Mouse (Mus musculus): ENCODE measurements around the gene Mlph. TPM values are rescaled to one million over a fixed set of nuclear protein-coding genes. Genes with fewer than 3 reads are reported as not detected.
A peak's percentile ranks its signal among the peaks of the same experiment; 100 is the strongest.

The Mlph gene
- polyA plus RNA-seq, 1 experiment from 2014 or later, result 0.82 TPM

- Histone ChIP-seq H3K4me2 (replicated peaks; ENCODE audit: low read depth, low read length) (no peak overlapping the region), H3K27me3 (ENCODE audit: insufficient read depth, low read length) (no peaks in the 10 kb centered on the region; the same call in 1 of the 2 replicates), H3K9me3 (ENCODE audit: low read length) (no peaks in the 10 kb centered on the region), H3K36me3 (ENCODE audit: insufficient read depth, low read length) (no peaks in the 10 kb centered on the region), H3K27ac (ENCODE audit: low read length) (no peak overlapping the region), H3K4me1 (ENCODE audit: insufficient read depth, low read length) (no peaks in the 10 kb centered on the region), H3K9ac (replicated peaks; ENCODE audit: low read length) (no peak overlapping the region), H3K4me3 (ENCODE audit: low read length) (no peak overlapping the region)
- ATAC-seq (ENCODE audit: low FRiP score, low TSS enrichment), result no peak
- WGBS, result 66% methylated on average over 11 of the region's 11 CpGs
Measured at GRCm38 (mm10) chr1:90953688-90954087, 38.8 kb downstream of the Mlph start.

- H3K27me3 ChIP-seq (ENCODE audit: insufficient read depth, low read length), result no peaks in the 10 kb centered on the region; the same call in 1 of the 2 replicates
- peak; percentile 49 for ATAC-seq (ENCODE audit: low FRiP score, low TSS enrichment)
- 29% methylated on average over 7 of the region's 7 CpGs for WGBS
Measured at GRCm38 (mm10) chr1:90956245-90957096, 41.6 kb downstream of the Mlph start.

GRCm38 (mm10) chr1:90962526-90962925 lies 47.6 kb downstream of the Mlph start:
- ATAC-seq (ENCODE audit: low FRiP score, low TSS enrichment), result peak; percentile 58
- Histone ChIP-seq H3K4me1 (ENCODE audit: insufficient read depth, low read length) (peaks cover 14% of the 10 kb centered on the region), H3K36me3 (ENCODE audit: insufficient read depth, low read length) (no peaks in the 10 kb centered on the region), H3K27ac (ENCODE audit: low read length) (peak overlapping the region; percentile 74), H3K9ac (replicated peaks; ENCODE audit: low read length) (no peak overlapping the region), H3K4me3 (ENCODE audit: low read length) (no peak overlapping the region), H3K27me3 (ENCODE audit: insufficient read depth, low read length) (no peaks in the 10 kb centered on the region), H3K9me3 (ENCODE audit: low read length) (no peaks in the 10 kb centered on the region), H3K4me2 (replicated peaks; ENCODE audit: low read depth, low read length) (no peak overlapping the region)
- WGBS, result 38% methylated on average over 4 of the region's 4 CpGs

More at GRCm38 (mm10) chr1:90956245-90957096, 41.6 kb downstream of the Mlph start:
- H3K36me3 ChIP-seq (ENCODE audit: insufficient read depth, low read length), result no peaks in the 10 kb centered on the region
- H3K4me2 ChIP-seq (replicated peaks; ENCODE audit: low read depth, low read length), result no peak overlapping the region
- no peak overlapping the region for H3K27ac ChIP-seq (ENCODE audit: low read length)
- no peak overlapping the region for H3K9ac ChIP-seq (replicated peaks; ENCODE audit: low read length)
- H3K9me3 ChIP-seq (ENCODE audit: low read length), result no peaks in the 10 kb centered on the region
- no peaks in the 10 kb centered on the region for H3K4me1 ChIP-seq (ENCODE audit: insufficient read depth, low read length)
- H3K4me3 ChIP-seq (ENCODE audit: low read length), result no peak overlapping the region

- Histone ChIP-seq H3K27ac (ENCODE audit: low read length) (peak overlapping the region; percentile 74), H3K4me2 (replicated peaks; ENCODE audit: low read depth, low read length) (no peak overlapping the region)
- ATAC-seq (ENCODE audit: low FRiP score, low TSS enrichment), result peak; percentile 89
Measured at GRCm38 (mm10) chr1:90962994-90963393, 48.1 kb downstream of the Mlph start.

GRCm38 (mm10) chr1:90967583-90967982 lies 52.7 kb downstream of the Mlph start:
- ATAC-seq (ENCODE audit: low FRiP score, low TSS enrichment), result no peak
- Histone ChIP-seq H3K4me3 (ENCODE audit: low read length) (no peak overlapping the region), H3K9me3 (ENCODE audit: low read length) (no peaks in the 10 kb centered on the region), H3K4me1 (ENCODE audit: insufficient read depth, low read length) (peaks cover 21% of the 10 kb centered on the region), H3K27me3 (ENCODE audit: insufficient read depth, low read length) (no peaks in the 10 kb centered on the region; the same call in 1 of the 2 replicates), H3K27ac (ENCODE audit: low read length) (no peak overlapping the region), H3K4me2 (replicated peaks; ENCODE audit: low read depth, low read length) (no peak overlapping the region), H3K36me3 (ENCODE audit: insufficient read depth, low read length) (no peaks in the 10 kb centered on the region), H3K9ac (replicated peaks; ENCODE audit: low read length) (no peak overlapping the region)
- WGBS, result 73% methylated on average over 7 of the region's 7 CpGs

More at GRCm38 (mm10) chr1:90962994-90963393, 48.1 kb downstream of the Mlph start:
- Histone ChIP-seq H3K4me3 (ENCODE audit: low read length) (no peak overlapping the region), H3K9me3 (ENCODE audit: low read length) (no peaks in the 10 kb centered on the region), H3K36me3 (ENCODE audit: insufficient read depth, low read length) (no peaks in the 10 kb centered on the region), H3K27me3 (ENCODE audit: insufficient read depth, low read length) (no peaks in the 10 kb centered on the region), H3K9ac (replicated peaks; ENCODE audit: low read length) (no peak overlapping the region), H3K4me1 (ENCODE audit: insufficient read depth, low read length) (peaks cover 14% of the 10 kb centered on the region)
- 8% methylated on average over 3 of the region's 3 CpGs for WGBS

GRCm38 (mm10) chr1:90968649-90969048 lies 53.8 kb downstream of the Mlph start:
- no peaks in the 10 kb centered on the region for H3K36me3 ChIP-seq (ENCODE audit: insufficient read depth, low read length)
- WGBS, result 79% methylated on average over 4 of the region's 4 CpGs
- peak overlapping the region; percentile 30; the same call in 1 of the 2 replicates for H3K4me3 ChIP-seq (ENCODE audit: low read length)
- no peaks in the 10 kb centered on the region for H3K9me3 ChIP-seq (ENCODE audit: low read length)
- no peak for ATAC-seq (ENCODE audit: low FRiP score, low TSS enrichment)
- H3K27ac ChIP-seq (ENCODE audit: low read length), result peak overlapping the region; percentile 79; the same call in 1 of the 2 replicates
- H3K4me2 ChIP-seq (replicated peaks; ENCODE audit: low read depth, low read length), result peak overlapping the region; percentile 45
- H3K27me3 ChIP-seq (ENCODE audit: insufficient read depth, low read length), result peaks cover 4% of the 10 kb centered on the region
- peaks cover 20% of the 10 kb centered on the region for H3K4me1 ChIP-seq (ENCODE audit: insufficient read depth, low read length)
- H3K9ac ChIP-seq (replicated peaks; ENCODE audit: low read length), result peak overlapping the region; percentile 41

- no peaks in the 10 kb centered on the region for H3K36me3 ChIP-seq (ENCODE audit: insufficient read depth, low read length)
- H3K4me3 ChIP-seq (ENCODE audit: low read length), result peak within 1 kb of the TSS; percentile 30; the same call in 1 of the 2 replicates
- peak within 1 kb of the TSS; percentile 56 for H3K9ac ChIP-seq (replicated peaks; ENCODE audit: low read length)
- peak within 1 kb of the TSS; percentile 45 for H3K4me2 ChIP-seq (replicated peaks; ENCODE audit: low read depth, low read length)
- peak within 1 kb of the TSS; percentile 79 for H3K27ac ChIP-seq (ENCODE audit: low read length)
- ATAC-seq (ENCODE audit: low FRiP score, low TSS enrichment), result peak; percentile 81
- H3K9me3 ChIP-seq (ENCODE audit: low read length), result no peaks in the 10 kb centered on the region
- WGBS, result 15% methylated on average over 9 of the region's 9 CpGs
- peaks cover 4% of the 10 kb centered on the region for H3K27me3 ChIP-seq (ENCODE audit: insufficient read depth, low read length)
- peaks cover 25% of the 10 kb centered on the region for H3K4me1 ChIP-seq (ENCODE audit: insufficient read depth, low read length)
Measured at GRCm38 (mm10) chr1:90969347-90969784, 54.5 kb downstream of the Mlph start, which contains the start of gene Rab17. Gene Rab17 (minus strand): TSS chr1:90969661.

GRCm38 (mm10) chr1:90969881-90970390 lies 55.1 kb downstream of the Mlph start:
- WGBS, result 70% methylated on average over 10 of the region's 10 CpGs
- peak overlapping the region; percentile 79; the same call in 1 of the 2 replicates for H3K27ac ChIP-seq (ENCODE audit: low read length)
- H3K27me3 ChIP-seq (ENCODE audit: insufficient read depth, low read length), result peaks cover 4% of the 10 kb centered on the region
- no peak overlapping the region for H3K4me3 ChIP-seq (ENCODE audit: low read length)
- no peak overlapping the region for H3K4me2 ChIP-seq (replicated peaks; ENCODE audit: low read depth, low read length)
- no peak for ATAC-seq (ENCODE audit: low FRiP score, low TSS enrichment)
- no peaks in the 10 kb centered on the region for H3K36me3 ChIP-seq (ENCODE audit: insufficient read depth, low read length)
- no peaks in the 10 kb centered on the region for H3K9me3 ChIP-seq (ENCODE audit: low read length)
- 0 out of 2 replicates have a peak overlapping the region, but pooled peaks have one; percentile 56 for H3K9ac ChIP-seq (replicated peaks; ENCODE audit: low read length)
- peaks cover 29% of the 10 kb centered on the region for H3K4me1 ChIP-seq (ENCODE audit: insufficient read depth, low read length)

- no peak overlapping the region for H3K4me3 ChIP-seq (ENCODE audit: low read length)
- peaks cover 34% of the 10 kb centered on the region for H3K4me1 ChIP-seq (ENCODE audit: insufficient read depth, low read length)
- peaks cover 4% of the 10 kb centered on the region for H3K27me3 ChIP-seq (ENCODE audit: insufficient read depth, low read length)
- peak; percentile 64 for ATAC-seq (ENCODE audit: low FRiP score, low TSS enrichment)
- H3K27ac ChIP-seq (ENCODE audit: low read length), result no peak overlapping the region
- H3K9ac ChIP-seq (replicated peaks; ENCODE audit: low read length), result peak overlapping the region; percentile 22; the same call in 1 of the 2 replicates
- no peaks in the 10 kb centered on the region for H3K36me3 ChIP-seq (ENCODE audit: insufficient read depth, low read length)
- 25% methylated on average over 9 of the region's 9 CpGs for WGBS
- no peak overlapping the region for H3K4me2 ChIP-seq (replicated peaks; ENCODE audit: low read depth, low read length)
- no peaks in the 10 kb centered on the region for H3K9me3 ChIP-seq (ENCODE audit: low read length)
Measured at GRCm38 (mm10) chr1:90972911-90973573, 58.2 kb downstream of the Mlph start.
